Mouse (Mus musculus) liver, embryonic 16.5 days (tissue): ENCODE data around the gene Sgk1. TPM values are rescaled to one million over a fixed set of nuclear protein-coding genes. Genes with fewer than 3 reads are reported as not detected.

Experiments used
- ATAC-seq: fragments of 200-750 bp; cut with Nextera tagmentation; 2 replicates; pipeline ENCODE4 v1.8.0; 2017; ENCODE audit warnings: low read depth, mild to moderate bottlenecking, moderate number of reproducible peaks, moderate library complexity
- H3K27ac ChIP-seq: fragments of 300-500 bp; sonication (generic); 2 replicates; pipeline ENCODE4 v1.5.1; 2014; ENCODE audit warnings: mild to moderate bottlenecking, low read length
- H3K27me3 ChIP-seq: fragments of 300-500 bp; sonication (generic); 2 replicates; pipeline ENCODE4 v1.6.1; 2014; ENCODE audit warnings: low read depth, low read length, mixed read lengths; ENCODE audit not compliant: control insufficient read depth, insufficient read depth
- H3K36me3 ChIP-seq: fragments of 300-500 bp; sonication (generic); 2 replicates; pipeline ENCODE4 v1.6.1; 2014; ENCODE audit warnings: mild to moderate bottlenecking; ENCODE audit not compliant: control insufficient read depth, insufficient read depth
- H3K4me1 ChIP-seq: fragments of 300-500 bp; sonication (generic); 2 replicates; pipeline ENCODE4 v1.6.1; 2014; ENCODE audit warnings: low read depth, low read length, mixed read lengths; ENCODE audit not compliant: control insufficient read depth
- H3K4me2 ChIP-seq: fragments of 300-500 bp; sonication (generic); 2 replicates; pipeline ENCODE4 v1.6.1; 2014; ENCODE audit warnings: low read depth, low read length, mixed read lengths
- H3K4me3 ChIP-seq: fragments of 300-500 bp; sonication (generic); 2 replicates; pipeline ENCODE4 v1.5.1; 2014; ENCODE audit warnings: low read depth, mild to moderate bottlenecking, low read length
- H3K9ac ChIP-seq: fragments of 300-500 bp; sonication (generic); 2 replicates; pipeline ENCODE4 v1.6.1; 2014; ENCODE audit warnings: low read depth, low read length
- H3K9me3 ChIP-seq: fragments of 300-500 bp; sonication (generic); replicated peaks from 2 replicates; pipeline ENCODE4 v1.6.1; 2016; ENCODE audit warnings: low read length; ENCODE audit not compliant: control insufficient read depth
- WGBS: fragments of 180-500 bp; shearing (Covaris S2); extraction: QIAGEN DNeasy Blood & Tissue Kit; methylation state at CpG from one replicate; pipeline ENCODE4 v1.1.7; 2014; ENCODE audit not compliant: insufficient replicate concordance; 5-methylcytosine and 5-hydroxymethylcytosine counted together
- polyA plus RNA-seq: library from polyadenylated mRNA; unstranded; fragments of >200 nt; fragmentation: Nextera tagmentation; extraction: Ambion mirVana; gene quantifications from 2 replicates; pipeline ENCODE4 v1.2.1, GENCODE M21; 2015

The Sgk1 gene
- polyA plus RNA-seq, 1 experiment from 2014 or later, result 13.8 TPM

- H3K36me3 ChIP-seq, result no peaks in the 10 kb centered on the region
- H3K27me3 ChIP-seq, result no peaks in the 10 kb centered on the region
- no peak overlapping the region for H3K27ac ChIP-seq
- no peak overlapping the region for H3K9ac ChIP-seq
- 45% methylated on average over 2 of the region's 2 CpGs for WGBS
- H3K4me3 ChIP-seq, result no peak overlapping the region
- no peaks in the 10 kb centered on the region for H3K4me1 ChIP-seq
- no peak overlapping the region for H3K4me2 ChIP-seq
- H3K9me3 ChIP-seq, result no peaks in the 10 kb centered on the region
- ATAC-seq, result no peak
These were observed 79.1 kb downstream of the Sgk1 start for GRCm38 (mm10) chr10:21961111-21961510.

- Histone ChIP-seq H3K27me3 (no peaks in the 10 kb centered on the region), H3K4me2 (no peak overlapping the region), H3K4me3 (no peak overlapping the region), H3K9ac (no peak overlapping the region), H3K27ac (no peak overlapping the region), H3K4me1 (no peaks in the 10 kb centered on the region), H3K36me3 (no peaks in the 10 kb centered on the region), H3K9me3 (no peaks in the 10 kb centered on the region)
- 25% methylated on average over 7 of the region's 7 CpGs for WGBS
- ATAC-seq, result no peak
These were observed 81.0 kb downstream of the Sgk1 start for GRCm38 (mm10) chr10:21963005-21963404.

- 54% methylated on average over 11 of the region's 11 CpGs for WGBS
- H3K9ac ChIP-seq, result no peak overlapping the region
These were observed 91.7 kb downstream of the Sgk1 start for GRCm38 (mm10) chr10:21973676-21974075.

GRCm38 (mm10) chr10:21974801-21975200, 92.8 kb downstream of the Sgk1 start:
- WGBS, result 64% methylated on average over 3 of the region's 3 CpGs

More at GRCm38 (mm10) chr10:21973676-21974075, 91.7 kb downstream of the Sgk1 start:
- no peak for ATAC-seq
- Histone ChIP-seq H3K27ac (no peak overlapping the region), H3K4me2 (no peak overlapping the region), H3K36me3 (no peaks in the 10 kb centered on the region), H3K4me1 (no peaks in the 10 kb centered on the region), H3K4me3 (no peak overlapping the region), H3K9me3 (no peaks in the 10 kb centered on the region), H3K27me3 (no peaks in the 10 kb centered on the region)

GRCm38 (mm10) chr10:21975384-21975783, 93.4 kb downstream of the Sgk1 start:
- no peak for ATAC-seq
- 49% methylated on average over 6 of the region's 6 CpGs for WGBS

More at GRCm38 (mm10) chr10:21974801-21975200, 92.8 kb downstream of the Sgk1 start:
- Histone ChIP-seq H3K4me3 (no peak overlapping the region), H3K4me2 (no peak overlapping the region), H3K4me1 (no peaks in the 10 kb centered on the region), H3K9me3 (no peaks in the 10 kb centered on the region), H3K27ac (no peak overlapping the region), H3K27me3 (no peaks in the 10 kb centered on the region), H3K9ac (no peak overlapping the region), H3K36me3 (no peaks in the 10 kb centered on the region)
- no peak for ATAC-seq

GRCm38 (mm10) chr10:21976253-21976652, 94.3 kb downstream of the Sgk1 start:
- 22% methylated on average over 5 of the region's 5 CpGs for WGBS
- no peak overlapping the region; the same call in 1 of the 2 replicates for H3K27ac ChIP-seq

More at GRCm38 (mm10) chr10:21975384-21975783, 93.4 kb downstream of the Sgk1 start:
- Histone ChIP-seq H3K9me3 (no peaks in the 10 kb centered on the region), H3K27ac (no peak overlapping the region), H3K4me3 (no peak overlapping the region), H3K4me1 (no peaks in the 10 kb centered on the region), H3K36me3 (no peaks in the 10 kb centered on the region), H3K9ac (no peak overlapping the region), H3K4me2 (no peak overlapping the region), H3K27me3 (no peaks in the 10 kb centered on the region)

GRCm38 (mm10) chr10:21978421-21978820, 96.4 kb downstream of the Sgk1 start:
- 65% methylated on average over 9 of the region's 9 CpGs for WGBS
- Histone ChIP-seq H3K4me2 (no peak overlapping the region), H3K27ac (no peak overlapping the region), H3K4me1 (no peaks in the 10 kb centered on the region), H3K9me3 (no peaks in the 10 kb centered on the region), H3K36me3 (no peaks in the 10 kb centered on the region), H3K9ac (no peak overlapping the region), H3K4me3 (no peak overlapping the region), H3K27me3 (no peaks in the 10 kb centered on the region)
- no peak for ATAC-seq

More at GRCm38 (mm10) chr10:21976253-21976652, 94.3 kb downstream of the Sgk1 start:
- H3K27me3 ChIP-seq, result no peaks in the 10 kb centered on the region
- H3K4me2 ChIP-seq, result no peak overlapping the region
- no peak overlapping the region for H3K4me3 ChIP-seq
- H3K36me3 ChIP-seq, result no peaks in the 10 kb centered on the region
- H3K4me1 ChIP-seq, result no peaks in the 10 kb centered on the region
- no peaks in the 10 kb centered on the region for H3K9me3 ChIP-seq
- ATAC-seq, result no peak
- H3K9ac ChIP-seq, result no peak overlapping the region

- Histone ChIP-seq H3K4me3 (no peak overlapping the region), H3K9ac (no peak overlapping the region), H3K4me1 (no peaks in the 10 kb centered on the region), H3K9me3 (no peaks in the 10 kb centered on the region), H3K27ac (no peak overlapping the region), H3K4me2 (no peak overlapping the region), H3K27me3 (no peaks in the 10 kb centered on the region), H3K36me3 (no peaks in the 10 kb centered on the region)
- WGBS, result 72% methylated on average over 5 of the region's 5 CpGs
- ATAC-seq, result no peak
These were observed 97.4 kb downstream of the Sgk1 start for GRCm38 (mm10) chr10:21979286-21979965.

GRCm38 (mm10) chr10:21980780-21981435, 98.9 kb downstream of the Sgk1 start:
- Histone ChIP-seq H3K4me1 (no peaks in the 10 kb centered on the region), H3K27me3 (no peaks in the 10 kb centered on the region), H3K4me3 (no peak overlapping the region), H3K36me3 (no peaks in the 10 kb centered on the region), H3K4me2 (no peak overlapping the region), H3K9me3 (no peaks in the 10 kb centered on the region), H3K9ac (no peak overlapping the region), H3K27ac (no peak overlapping the region)
- 66% methylated on average over 6 of the region's 6 CpGs for WGBS
- no peak for ATAC-seq
